Mouse (Mus musculus) inflammation-experienced regulatory T-cells, adult 6 months (primary cell): ENCODE measurements around the gene Rrad. TPM values are rescaled to one million over a fixed set of nuclear protein-coding genes. Genes with fewer than 3 reads are reported as not detected.
A peak's percentile ranks its signal among the peaks of the same experiment; 100 is the strongest.
"Not testable (repeated sequence)": the region's sequence is repeated elsewhere in the genome, so short reads cannot be mapped to it uniquely, and the experiment has no call there.

Experiments
- ATAC-seq: one replicate; pipeline ENCODE4 v1.8.0; 2017
- polyA plus RNA-seq, 3 experiments: library from polyadenylated mRNA; unstranded; fragments of 100-300 nt; shearing (Covaris generic); gene quantifications; one replicate each; pipeline ENCODE4 v1.2.1; 2017

The Rrad gene
- polyA plus RNA-seq: 10 to 100 TPM; 10.3 to 14.0 (median 11.0) TPM

GRCm38 (mm10) chr8:104630981-104631663 is at the start of gene Rrad:
Gene Rrad (minus strand): TSS chr8:104631327.
- ATAC-seq: peak; percentile 89

GRCm38 (mm10) chr8:104655614-104656013 is 24.5 kb upstream of the Rrad start:
- no peak for ATAC-seq

GRCm38 (mm10) chr8:104654984-104655383 is 23.9 kb upstream of the Rrad start:
- ATAC-seq: peak; percentile 100

- not testable (repeated sequence) for ATAC-seq
These were observed 13.1 kb upstream of the Rrad start for GRCm38 (mm10) chr8:104644187-104644586.

GRCm38 (mm10) chr8:104642324-104642654 is 11.2 kb upstream of the Rrad start:
- no peak for ATAC-seq

DNA sequence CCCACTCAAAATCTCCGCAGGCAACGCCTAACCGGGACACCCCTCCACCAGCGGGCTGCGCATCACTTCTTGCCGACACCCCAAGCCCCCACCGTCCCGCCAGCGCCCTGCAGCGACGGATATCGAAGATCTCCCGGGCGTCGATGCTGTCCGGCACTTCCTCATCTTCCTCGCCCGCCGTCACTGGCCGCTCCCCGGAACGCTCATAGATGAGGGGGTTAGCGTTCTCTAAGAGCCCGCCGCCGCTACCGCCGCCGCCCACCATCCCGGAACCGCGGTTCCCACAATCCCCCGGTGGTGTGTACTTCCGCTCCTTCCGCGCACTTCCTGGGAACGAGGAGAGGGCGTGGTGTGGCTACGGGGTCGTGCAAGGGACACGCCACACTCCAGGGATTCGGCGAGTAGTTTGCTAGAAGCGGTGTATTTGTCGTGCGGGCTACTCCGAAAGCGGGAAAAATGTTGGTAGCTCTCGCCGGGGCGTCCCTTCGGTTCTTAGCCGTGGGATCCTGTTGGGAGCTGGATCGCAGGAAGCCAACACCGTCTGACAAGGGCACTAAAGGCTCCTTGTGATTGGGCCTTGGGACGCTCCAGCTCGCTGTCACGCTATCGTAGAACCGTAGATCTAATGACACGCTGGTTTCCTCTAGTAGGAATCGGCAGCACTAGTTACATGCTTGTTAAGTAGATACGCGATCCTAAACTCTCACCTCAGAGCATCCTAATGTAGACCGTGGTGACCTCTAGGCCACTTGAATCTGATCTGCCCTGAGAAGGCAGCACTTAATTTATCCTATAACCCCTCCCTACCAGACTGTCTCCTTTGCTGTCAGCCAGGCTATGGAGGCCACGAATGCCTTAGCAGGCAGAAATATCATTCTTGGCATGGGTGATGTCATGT is 10.5 kb upstream of the Rrad start, which contains the start of gene Ciao2b:
Ciao2b (minus strand) TSS at position 540 of the 898 bp plus-strand sequence.
- peak; percentile 93 for ATAC-seq

GRCm38 (mm10) chr8:104640831-104641370 is 9.8 kb upstream of the Rrad start:
- ATAC-seq: peak; percentile 1

DNA sequence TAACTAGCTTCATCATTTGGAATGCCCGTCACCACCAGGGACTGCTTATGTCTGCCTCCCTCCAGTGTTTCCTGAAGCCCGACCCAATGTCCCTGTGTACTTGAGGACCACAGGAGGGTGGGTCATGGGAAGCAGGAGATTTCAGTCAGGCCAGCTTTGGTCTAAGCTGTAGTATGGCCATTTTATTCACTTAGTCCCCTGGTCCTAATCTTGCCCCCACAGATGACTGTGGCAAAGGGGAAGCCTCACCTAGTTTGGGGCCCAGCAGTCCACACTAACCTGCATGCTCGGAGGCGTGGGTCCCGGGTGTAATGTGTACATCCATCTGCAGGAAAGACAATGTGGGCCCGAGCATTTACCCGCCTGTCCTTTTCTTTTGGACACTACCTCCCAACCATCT is 9.1 kb upstream of the Rrad start:
- ATAC-seq: no peak

- ATAC-seq: no peak
These were observed 6.9 kb upstream of the Rrad start for GRCm38 (mm10) chr8:104638010-104638409.

- no peak for ATAC-seq
These were observed 4.0 kb upstream of the Rrad start for GRCm38 (mm10) chr8:104635004-104635710.

DNA sequence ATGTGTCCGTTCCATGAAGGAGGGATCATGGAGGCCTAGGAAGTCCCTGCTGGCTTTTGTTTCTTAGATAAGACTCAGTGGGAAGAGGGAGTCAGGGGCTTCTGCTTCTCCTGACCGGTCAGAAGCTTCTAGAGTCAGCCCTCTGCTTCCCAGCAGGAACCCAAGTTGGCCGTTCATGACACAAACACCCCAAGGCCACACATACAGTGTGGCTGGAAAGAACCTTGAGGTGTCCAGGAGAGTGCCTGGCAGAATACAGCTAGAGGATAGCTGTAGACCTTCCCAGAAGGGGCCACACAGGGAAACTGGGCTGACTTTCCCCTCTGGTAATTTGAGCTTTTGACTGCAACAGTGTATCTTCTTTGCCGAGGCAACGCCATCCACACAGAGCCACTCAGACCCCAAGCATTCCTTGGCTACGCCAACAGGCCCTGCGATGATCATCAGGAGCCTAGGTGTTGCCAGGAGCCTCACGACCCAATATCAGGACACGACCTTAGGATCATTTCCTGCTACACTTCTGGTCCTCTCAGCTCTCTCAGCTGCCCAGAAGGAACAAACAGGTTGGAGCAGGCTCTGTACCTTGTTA is 2.1 kb upstream of the Rrad start:
- no peak for ATAC-seq

GRCm38 (mm10) chr8:104632486-104632885 is 1.4 kb upstream of the Rrad start:
- ATAC-seq: no peak

GRCm38 (mm10) chr8:104631975-104632374 is 848 bp upstream of the Rrad start:
- ATAC-seq: peak; percentile 8

DNA sequence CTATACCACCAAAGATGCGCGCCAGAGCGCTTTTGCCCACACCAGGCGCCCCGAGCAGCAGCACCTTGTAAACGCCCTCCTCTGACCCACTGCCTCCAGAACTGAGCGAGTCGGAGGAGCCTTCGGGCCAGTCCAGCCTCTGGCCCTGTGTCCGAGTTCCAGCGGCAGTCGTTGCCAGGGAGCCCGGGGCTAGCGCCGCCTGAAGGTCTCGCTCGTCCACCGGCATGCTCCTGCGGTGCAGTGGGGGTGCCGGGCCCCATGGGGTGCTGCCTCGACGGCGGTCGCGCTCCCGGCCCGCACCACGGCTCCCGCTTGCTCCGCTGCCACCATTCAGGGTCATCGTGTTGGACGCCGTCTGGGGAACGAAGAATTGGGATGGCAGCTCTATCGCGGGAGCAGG is 553 bp downstream of the Rrad start:
- peak; percentile 11 for ATAC-seq

DNA sequence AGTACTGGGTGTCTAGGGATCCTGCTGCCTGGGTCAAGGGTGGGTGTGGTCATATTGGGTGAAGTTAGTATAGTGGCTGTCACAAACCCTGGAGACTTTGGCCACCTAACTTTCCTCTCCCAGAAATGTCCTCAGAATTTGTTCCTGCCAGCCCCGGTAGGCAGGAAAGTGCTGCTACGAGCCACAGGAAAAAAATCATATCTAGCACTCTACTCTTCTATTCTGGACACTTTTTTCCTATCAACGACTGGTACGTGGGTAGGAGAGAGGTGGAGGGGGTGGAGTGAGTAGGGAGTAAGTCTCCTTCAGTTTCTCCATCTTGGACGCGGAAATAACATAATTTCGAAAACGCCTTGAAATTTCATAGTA is 1.0 kb downstream of the Rrad start:
- no peak for ATAC-seq

DNA sequence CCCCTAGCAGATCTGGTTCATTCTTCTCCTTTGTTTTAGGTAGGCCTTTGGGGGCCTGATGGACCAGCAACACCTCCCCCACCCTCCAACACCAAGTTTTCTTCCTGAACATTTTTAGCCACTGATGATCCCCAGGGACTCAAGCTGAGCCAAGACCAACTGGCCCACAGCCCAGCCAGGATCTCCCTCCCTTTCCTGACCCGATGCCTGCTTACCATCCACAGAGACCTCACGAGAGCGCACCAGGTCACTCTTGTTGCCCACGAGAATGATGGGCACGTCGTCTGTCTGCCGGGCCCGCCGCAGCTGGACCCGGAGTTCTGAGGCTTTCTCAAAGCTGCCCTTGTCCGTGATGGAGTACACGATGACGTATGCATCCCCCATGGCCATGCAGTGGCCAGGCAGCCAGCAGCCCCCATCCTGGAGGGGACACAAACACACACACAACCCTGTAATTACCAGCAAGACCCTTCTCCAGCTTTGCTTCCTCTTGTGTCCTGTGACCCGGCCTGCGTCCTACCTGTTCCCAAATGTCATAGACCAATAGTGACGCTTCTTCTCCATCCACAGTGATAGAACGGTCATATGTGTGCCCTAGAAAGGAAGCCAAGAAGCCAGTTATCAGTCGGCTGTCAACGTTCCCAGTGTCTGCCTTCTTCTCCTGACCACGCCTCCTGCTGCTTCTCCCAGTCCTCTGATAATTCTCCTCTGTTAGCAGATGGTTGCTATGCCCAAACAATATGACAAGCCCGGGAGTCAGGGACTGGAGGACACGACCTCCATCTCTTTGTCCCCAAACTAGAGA is 1.6 kb downstream of the Rrad start:
- ATAC-seq: no peak

DNA sequence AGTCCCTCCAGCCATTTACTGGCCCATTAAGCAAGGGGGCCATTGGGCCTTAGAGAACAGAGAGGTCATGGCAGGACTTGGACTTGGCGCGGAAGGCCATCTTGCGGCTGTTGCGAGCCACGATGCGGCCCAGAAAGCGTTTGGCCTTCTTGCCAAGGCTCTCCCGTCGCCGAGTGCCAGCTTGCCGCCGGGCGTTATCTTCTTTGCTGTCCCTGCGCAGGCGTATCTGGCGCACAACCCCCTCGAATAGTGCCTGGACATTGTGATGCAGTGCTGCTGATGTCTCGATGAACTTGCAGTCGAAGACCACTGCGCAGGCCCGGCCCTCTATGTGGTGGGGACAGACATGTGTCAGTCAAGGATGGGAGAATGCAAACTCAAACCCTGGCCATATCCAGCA is 2.7 kb downstream of the Rrad start:
- ATAC-seq: no peak

- ATAC-seq: no peak
These were observed 3.9 kb downstream of the Rrad start for GRCm38 (mm10) chr8:104627065-104627740.

DNA sequence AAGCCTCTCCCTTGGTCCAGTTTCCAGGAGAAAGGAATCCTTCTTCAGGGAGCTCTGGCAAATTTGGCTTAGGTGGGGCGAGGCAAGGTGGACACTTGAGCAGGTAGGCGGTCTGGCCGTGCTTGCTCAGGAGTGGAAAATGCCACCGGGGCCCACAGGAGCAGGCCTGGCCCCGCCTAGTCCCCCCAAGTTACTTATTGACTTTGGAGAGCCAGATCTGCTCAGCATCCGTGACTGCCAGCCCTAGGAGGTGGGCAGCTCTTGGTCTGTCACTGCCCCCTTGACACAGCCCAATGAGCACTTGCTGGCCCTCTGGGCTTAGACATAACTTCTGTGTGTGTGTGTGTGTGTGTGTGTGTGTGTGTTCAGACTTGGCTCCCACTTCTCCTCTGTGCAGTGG is 7.0 kb downstream of the Rrad start, which contains the start of gene Cdh16:
Cdh16 (minus strand) TSS at position 236 of the 400 bp plus-strand sequence.
- no peak for ATAC-seq

DNA sequence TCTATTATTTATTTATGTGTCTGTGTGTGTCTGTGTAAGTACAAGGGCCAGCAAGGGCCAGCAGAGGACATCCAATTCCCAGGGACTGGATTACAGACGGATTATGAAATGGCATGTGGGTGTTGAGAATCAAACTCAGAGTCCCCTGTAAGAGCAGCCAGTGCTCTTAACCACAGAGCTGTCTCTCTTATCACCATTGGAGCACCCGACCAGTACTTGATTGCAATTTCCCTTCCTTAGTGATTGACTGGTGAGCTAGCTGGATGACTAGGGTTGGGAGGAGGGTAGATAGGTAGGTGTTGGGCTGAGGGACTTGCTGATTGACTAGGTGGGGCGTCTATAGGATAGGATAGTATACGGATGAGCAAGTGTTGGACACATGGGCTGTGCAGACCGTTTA is 10.4 kb downstream of the Rrad start:
- no peak for ATAC-seq

GRCm38 (mm10) chr8:104613119-104613518 is 18.0 kb downstream of the Rrad start:
- ATAC-seq: no peak
